Mouse (Mus musculus) forelimb bud, embryonic 11.5 days (tissue): ENCODE results near the gene Hagh.

Experiments used
- DNase-seq: peaks from one replicate; pipeline ENCODE4 v3.0.0-alpha.2; 2012; ENCODE audit warnings: low read depth, low spot score

Hagh gene

GRCm38 (mm10) chr17:24850065-24850772 lies 10.3 kb downstream of the Hagh start, which contains the start of gene Fahd1:
Fahd1 (minus strand) TSS chr17:24850364.
- peak; percentile 96 for DNase-seq

GRCm38 (mm10) chr17:24850773-24851127 lies 10.8 kb downstream of the Hagh start:
- no peak for DNase-seq

- DNase-seq = no peak
These were observed 11.6 kb downstream of the Hagh start for GRCm38 (mm10) chr17:24851381-24852125.

GRCm38 (mm10) chr17:24855838-24856464 lies 16.0 kb downstream of the Hagh start:
- no peak for DNase-seq

- DNase-seq = no peak
These were observed 16.6 kb downstream of the Hagh start for GRCm38 (mm10) chr17:24856589-24856988.

GRCm38 (mm10) chr17:24857831-24858470 lies 18.0 kb downstream of the Hagh start:
- no peak for DNase-seq

GRCm38 (mm10) chr17:24858967-24859366 lies 19.0 kb downstream of the Hagh start:
- no peak for DNase-seq

- DNase-seq = no peak
These were observed 20.1 kb downstream of the Hagh start for GRCm38 (mm10) chr17:24860076-24860475.

- DNase-seq = no peak
These were observed 21.8 kb downstream of the Hagh start for GRCm38 (mm10) chr17:24861785-24862184.

- no peak for DNase-seq
These were observed 25.8 kb downstream of the Hagh start, which contains the start of gene Igfals for GRCm38 (mm10) chr17:24865776-24866175. Igfals (plus strand) TSS chr17:24865997.

GRCm38 (mm10) chr17:24867914-24868313 lies 28.0 kb downstream of the Hagh start:
- no peak for DNase-seq

GRCm38 (mm10) chr17:24873695-24874404 lies 33.9 kb downstream of the Hagh start:
- DNase-seq = no peak

- DNase-seq = no peak
These were observed 34.4 kb downstream of the Hagh start for GRCm38 (mm10) chr17:24874405-24874745.

GRCm38 (mm10) chr17:24874989-24875388 lies 35.0 kb downstream of the Hagh start:
- DNase-seq = no peak

GRCm38 (mm10) chr17:24877336-24878116 lies 37.6 kb downstream of the Hagh start:
- DNase-seq = no peak

GRCm38 (mm10) chr17:24878117-24878397 lies 38.1 kb downstream of the Hagh start:
- DNase-seq = no peak

GRCm38 (mm10) chr17:24878531-24878930 lies 38.6 kb downstream of the Hagh start:
- no peak for DNase-seq

GRCm38 (mm10) chr17:24881738-24882440 lies 41.9 kb downstream of the Hagh start:
- DNase-seq = peak; percentile 34

GRCm38 (mm10) chr17:24884391-24884790 lies 44.4 kb downstream of the Hagh start:
- DNase-seq = no peak
